Mouse (Mus musculus) lung, adult 2 months (tissue): ENCODE data around the gene Clhc1.
A peak's percentile ranks its signal among the peaks of the same experiment; 100 is the strongest.

Experiments used
- CTCF ChIP-seq: fragments of 200-500 bp; IDR thresholded peaks from 2 replicates; pipeline ENCODE4 v1.5.1; 2011; ENCODE audit warnings: mild to moderate bottlenecking, low read length, control low read depth; ENCODE audit not compliant: insufficient read depth
- POLR2A ChIP-seq: fragments of 200-500 bp; IDR thresholded peaks from 2 replicates; pipeline ENCODE4 v1.6.1; 2011; ENCODE audit warnings: low read depth, mild to moderate bottlenecking, control low read depth, low read length, borderline replicate concordance; ENCODE audit errors: extremely low read depth

GRCm38 (mm10) chr11:29579610-29580009, 31.9 kb downstream of the Clhc1 start:
- 0 out of 2 replicates have a peak, but pooled peaks have one; percentile 2 for TF ChIP-seq CTCF
- TF ChIP-seq POLR2A, result no peak
